Mouse (Mus musculus): ENCODE measurements around the gene Rp9. TPM values are rescaled to one million over a fixed set of nuclear protein-coding genes. Genes with fewer than 3 reads are reported as not detected.

Gene Rp9
- polyA plus RNA-seq, 1 experiment from 2014 or later, result 59.1 TPM

GRCm38 (mm10) chr9:22402001-22402400 is 67.5 kb downstream of the Rp9 start:
- POLR2A ChIA-PET, result no interaction called here
- in situ Hi-C loops (cut with MboI; ENCODE audit: low pct_unique_long_range_greater_than_20kb), result loop anchor here (10.0 kb wide), 1 partner anchor 337 kb away; no protein-coding TSS in a partner anchor

GRCm38 (mm10) chr9:22399021-22399420 is 70.5 kb downstream of the Rp9 start:
- in situ Hi-C loops (cut with MboI; ENCODE audit: low pct_unique_long_range_greater_than_20kb), result loop anchor here (5.0 kb wide), 1 partner anchor 242 kb away; the partner anchor contains the start of gene Pigyl

More at GRCm38 (mm10) chr9:22402001-22402400, 67.5 kb downstream of the Rp9 start:
- ATAC-seq (no peak), DNase-seq (ENCODE audit: low read depth, low spot score) (no peak)
- CTCF ChIA-PET, result no interaction called here
- no peaks in the 10 kb centered on the region for H3K27me3 ChIP-seq
- no peak for TF ChIP-seq CTCF (IDR thresholded peaks at IDR 0.05)

GRCm38 (mm10) chr9:22394725-22395124 is 74.8 kb downstream of the Rp9 start:
- DNase-seq (ENCODE audit: low read depth, low spot score) (no peak), ATAC-seq (no peak)
- ChIA-PET CTCF (no interaction called here), POLR2A (no interaction called here)
- H3K27me3 ChIP-seq, result no peaks in the 10 kb centered on the region
- in situ Hi-C loops (cut with MboI; ENCODE audit: low pct_unique_long_range_greater_than_20kb), result loop anchor here (5.0 kb wide), 1 partner anchor 237 kb away; the partner anchor contains the start of gene Pigyl
- no peak for TF ChIP-seq CTCF (IDR thresholded peaks at IDR 0.05)

More at GRCm38 (mm10) chr9:22399021-22399420, 70.5 kb downstream of the Rp9 start:
- no peak for TF ChIP-seq CTCF (IDR thresholded peaks at IDR 0.05)
- ATAC-seq, result no peak
- CTCF ChIA-PET, result interaction anchor here (1.5 to 2.7 kb wide), 2 partner anchors 9 to 12 kb away, joined by 5 to 9 read pairs; partner anchors contain the start of gene 9530077C05Rik
- POLR2A ChIA-PET, result interaction anchor here (1.4 to 1.7 kb wide), 2 partner anchors 9 to 14 kb away, joined by 3 read pairs; no protein-coding TSS in a partner anchor
- no peaks in the 10 kb centered on the region for H3K27me3 ChIP-seq
- DNase-seq (ENCODE audit: low read depth, low spot score), result no peak

- ChIA-PET POLR2A (interaction anchor here (0.5 to 1.2 kb wide), 4 partner anchors 8 to 320 kb away, joined by 3 to 5 read pairs (median 3); no protein-coding TSS in a partner anchor), CTCF (interaction anchor here (0.9 kb wide), 2 partner anchors 38 to 74 kb away, joined by 3 read pairs; no protein-coding TSS in a partner anchor)
- ATAC-seq (peak; percentile 22), DNase-seq (ENCODE audit: low read depth, low spot score) (no peak)
- in situ Hi-C loops (cut with MboI; ENCODE audit: low pct_unique_long_range_greater_than_20kb), result no loop called here
- no peak for TF ChIP-seq CTCF (IDR thresholded peaks at IDR 0.05)
- no peaks in the 10 kb centered on the region for H3K27me3 ChIP-seq
Observed at GRCm38 (mm10) chr9:22390390-22390789, 79.2 kb downstream of the Rp9 start.

- in situ Hi-C loops (cut with MboI; ENCODE audit: low pct_unique_long_range_greater_than_20kb), result no loop called here
Observed at GRCm38 (mm10) chr9:22389736-22390245, 79.8 kb downstream of the Rp9 start.

GRCm38 (mm10) chr9:22389021-22389476 is 80.5 kb downstream of the Rp9 start, which contains the start of gene Anln:
Gene Anln, minus strand, starts transcription at chr9:22389188.
- no peak for TF ChIP-seq CTCF (IDR thresholded peaks at IDR 0.05)
- in situ Hi-C loops (cut with MboI; ENCODE audit: low pct_unique_long_range_greater_than_20kb), result no loop called here
- ATAC-seq (peak; percentile 61), DNase-seq (ENCODE audit: low read depth, low spot score) (no peak)
- ChIA-PET CTCF (no interaction called here), POLR2A (interaction anchor here (0.5 to 1.2 kb wide), 2 partner anchors 9 to 41 kb away, joined by 3 read pairs; no protein-coding TSS in a partner anchor)
- H3K27me3 ChIP-seq, result no peaks in the 10 kb centered on the region

More at GRCm38 (mm10) chr9:22389736-22390245, 79.8 kb downstream of the Rp9 start:
- no peaks in the 10 kb centered on the region for H3K27me3 ChIP-seq
- no peak for TF ChIP-seq CTCF (IDR thresholded peaks at IDR 0.05)
- ChIA-PET POLR2A (interaction anchor here (0.5 to 1.2 kb wide), 4 partner anchors 8 to 319 kb away, joined by 3 to 5 read pairs (median 3); no protein-coding TSS in a partner anchor), CTCF (no interaction called here)
- ATAC-seq, result no peak
- no peak for DNase-seq (ENCODE audit: low read depth, low spot score)

- in situ Hi-C loops (cut with MboI; ENCODE audit: low pct_unique_long_range_greater_than_20kb), result no loop called here
- no peak for TF ChIP-seq CTCF (IDR thresholded peaks at IDR 0.05)
- POLR2A ChIA-PET, result interaction anchor here (0.5 to 0.9 kb wide), 2 partner anchors 41 to 69 kb away, joined by 3 read pairs; no protein-coding TSS in a partner anchor
- H3K27me3 ChIP-seq, result no peaks in the 10 kb centered on the region
- DNase-seq (ENCODE audit: low read depth, low spot score), result no peak
- peak; percentile 55 for ATAC-seq
- CTCF ChIA-PET, result no interaction called here
Observed at GRCm38 (mm10) chr9:22388401-22388980, 81.1 kb downstream of the Rp9 start.

- in situ Hi-C loops (cut with MboI; ENCODE audit: low pct_unique_long_range_greater_than_20kb), result no loop called here
Observed at GRCm38 (mm10) chr9:22387901-22388300, 81.6 kb downstream of the Rp9 start.

GRCm38 (mm10) chr9:22385890-22386289 is 83.7 kb downstream of the Rp9 start:
- ChIA-PET POLR2A (interaction anchor here (1.1 kb wide), 1 partner anchor 12 kb away, joined by 3 read pairs; no protein-coding TSS in a partner anchor), CTCF (interaction anchor here (1.6 kb wide), 1 partner anchor 15 kb away, joined by 3 read pairs; no protein-coding TSS in a partner anchor)
- ATAC-seq (no peak), DNase-seq (ENCODE audit: low read depth, low spot score) (peak; percentile 53)
- no peak for TF ChIP-seq CTCF (IDR thresholded peaks at IDR 0.05)
- no peaks in the 10 kb centered on the region for H3K27me3 ChIP-seq
- in situ Hi-C loops (cut with MboI; ENCODE audit: low pct_unique_long_range_greater_than_20kb), result no loop called here

More at GRCm38 (mm10) chr9:22387901-22388300, 81.6 kb downstream of the Rp9 start:
- no peak for TF ChIP-seq CTCF (IDR thresholded peaks at IDR 0.05)
- DNase-seq (ENCODE audit: low read depth, low spot score) (no peak), ATAC-seq (no peak)
- POLR2A ChIA-PET, result interaction anchor here (0.9 kb wide), 1 partner anchor 69 kb away, joined by 3 read pairs; no protein-coding TSS in a partner anchor
- CTCF ChIA-PET, result no interaction called here
- H3K27me3 ChIP-seq, result no peaks in the 10 kb centered on the region

GRCm38 (mm10) chr9:22376086-22376485 is 93.5 kb downstream of the Rp9 start:
- CTCF ChIA-PET, result no interaction called here
- POLR2A ChIA-PET, result interaction anchor here (0.6 kb wide), 1 partner anchor 52 kb away, joined by 3 read pairs; no protein-coding TSS in a partner anchor

More at GRCm38 (mm10) chr9:22376086-22376485, 93.5 kb downstream of the Rp9 start:
- no peak for TF ChIP-seq CTCF (IDR thresholded peaks at IDR 0.05)
- in situ Hi-C loops (cut with MboI; ENCODE audit: low pct_unique_long_range_greater_than_20kb), result no loop called here
- DNase-seq (ENCODE audit: low read depth, low spot score) (no peak), ATAC-seq (no peak)
- H3K27me3 ChIP-seq, result no peaks in the 10 kb centered on the region

All from Patski (cell line).